8 mouse cellular contexts compared by ENCODE assay signal in genomic region chr9:108661677-108662612, GRCm38 (mm10). TPM values are rescaled to one million over a fixed set of nuclear protein-coding genes. Genes with fewer than 3 reads are reported as not detected.
DNase-seq lines count a peak whose midpoint lies in the region; ATAC-seq lines count a peak whose summit lies in the region.

Slc25a20 (plus strand) TSS chr9:108662088.

- 3% methylated on average over 36 of the region's 37 CpGs for WGBS in hindbrain, embryonic 10.5 days

- H3K9me3 ChIP-seq in hindbrain, embryonic 10.5 days: no peaks in the 10 kb centered on the region

- H3K4me1 ChIP-seq in hindbrain, embryonic 10.5 days (replicated peaks): peaks cover 12% of the 10 kb centered on the region

- H3K27ac ChIP-seq in hindbrain, embryonic 10.5 days: peak within 1 kb of the TSS; percentile 76

- peak; percentile 81 for DNase-seq in MEL-GATA-1-ER (ENCODE audit: extremely low read depth, low read depth)
- peak; percentile 77 for DNase-seq in cerebellum, adult 9-10 months
- DNase-seq in hindbrain, embryonic 10.5 days (ENCODE audit: low spot score): peak; percentile 81
- DNase-seq in layer of hippocampus, postnatal 10 days (ENCODE audit: low spot score in 2 of 2): peak; percentile 65 to 68
- DNase-seq in lung, postnatal 10 days: peak; percentile 94
- DNase-seq in ovary, postnatal 36 days (ENCODE audit: low spot score): peak; percentile 82
- peak; percentile 79 for DNase-seq in thymus, postnatal 25 days

- peak; percentile 90 for ATAC-seq in frontal cortex, adult (ENCODE audit: low TSS enrichment)

- H3K27me3 ChIP-seq in hindbrain, embryonic 10.5 days (ENCODE audit: insufficient read depth, poor library complexity, severe bottlenecking): no peaks in the 10 kb centered on the region

- H3K36me3 ChIP-seq in hindbrain, embryonic 10.5 days: no peaks in the 10 kb centered on the region

- H3K4me3 ChIP-seq in hindbrain, embryonic 10.5 days: peak within 1 kb of the TSS; percentile 61

RNA-seq across cellular contexts. Expression of gene Slc25a20, which starts in this region (rescaled TPM):
- polyA plus RNA-seq in hindbrain, embryonic 10.5 days (2016; fragmentation: Nextera tagmentation; extraction: Ambion mirVana): 30.0 and 33.8 TPM in 2 replicates
- 10 to 100 TPM; 19.2 to 21.0 TPM for total RNA-seq in layer of hippocampus, postnatal 10 days (2021)

Comparison
In these comparisons a context has a peak if more than half of its experiments do, and no peak if none do; other contexts are left out.
1. Peak in every context shown above with its lines: DNase-seq, ATAC-seq, H3K4me3 ChIP-seq and H3K27ac ChIP-seq.